Mouse (Mus musculus) mouse trophoblast stem cell (cell line): Measurements from ENCODE around the gene Hbp1.

Experiments used
- in situ Hi-C, 2 experiments: fragments of 300-500 bp; cut with MseI, MboI; formaldehyde crosslinking; loops; 2 replicates in 1 of 2; 3 replicates in 1 of 2; pipeline ENCODE4 v1.15.1; 2025

Gene Hbp1

DNA sequence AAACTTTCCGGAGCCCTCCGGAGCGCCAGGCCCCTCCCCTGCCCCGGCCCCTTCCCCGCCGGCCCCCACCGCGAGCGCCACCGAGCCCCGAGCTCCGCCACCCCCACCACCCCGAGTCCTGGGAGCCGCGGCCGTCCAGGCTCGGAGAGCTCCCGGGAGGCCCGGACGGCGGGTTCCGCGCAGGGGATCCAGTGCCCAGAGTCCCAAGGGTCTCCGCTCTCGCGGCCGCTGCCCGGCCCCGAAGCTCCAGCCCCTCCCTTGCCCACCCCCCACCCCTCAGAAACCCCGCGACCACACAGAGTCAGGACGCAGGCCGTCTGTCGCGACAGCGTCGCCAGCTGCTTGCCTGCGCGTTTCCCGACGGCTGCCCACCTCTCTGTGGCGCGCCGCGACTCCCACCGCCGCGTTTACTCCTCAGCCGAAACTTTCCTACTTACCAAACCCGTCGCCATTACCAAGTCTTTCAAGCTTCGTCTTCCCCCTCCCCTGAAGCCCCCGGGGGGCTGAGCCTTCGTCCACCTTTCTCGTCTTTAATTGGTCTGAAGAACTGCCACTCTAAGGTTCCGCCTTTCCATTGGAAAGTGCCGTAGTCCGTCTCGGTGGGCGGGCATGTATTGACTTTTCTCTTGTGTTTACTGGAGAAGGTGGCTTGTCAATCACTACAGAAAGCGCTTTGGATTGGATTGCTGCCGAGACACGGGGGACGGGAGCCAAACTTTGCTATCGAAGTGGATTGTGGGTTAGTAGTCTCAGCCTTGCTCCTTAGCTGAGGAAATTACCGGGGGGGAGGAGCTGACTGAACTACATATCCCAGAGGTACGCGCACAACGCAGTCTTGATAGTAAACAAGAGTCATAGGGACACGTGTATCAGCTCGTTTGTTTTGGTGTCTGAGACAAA, at the start of gene Hbp1:
Gene Hbp1 (minus strand): TSS at position 777 of the 900 bp plus-strand sequence.
- in situ Hi-C loops = no loop called here

DNA sequence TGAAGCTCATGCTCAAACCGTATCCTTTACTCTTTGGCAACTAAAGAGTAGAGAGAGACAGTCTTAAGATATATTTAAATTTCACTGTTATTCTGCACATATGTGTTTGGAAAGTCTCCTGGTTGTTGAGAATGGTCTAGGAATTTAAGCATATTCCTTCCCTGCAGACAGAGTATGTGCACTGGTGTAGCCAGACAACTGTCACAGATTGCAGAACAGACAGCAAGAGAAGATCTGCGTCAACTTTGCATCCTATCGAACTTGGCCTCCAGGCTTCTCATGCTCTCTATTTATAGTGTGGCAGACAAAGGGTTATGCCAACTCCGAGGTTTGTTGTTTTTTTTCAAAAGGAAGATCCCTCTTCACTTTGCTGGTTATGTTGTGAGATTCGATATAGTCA, 48.4 kb upstream of the Hbp1 start:
- in situ Hi-C loops = no loop called here

DNA sequence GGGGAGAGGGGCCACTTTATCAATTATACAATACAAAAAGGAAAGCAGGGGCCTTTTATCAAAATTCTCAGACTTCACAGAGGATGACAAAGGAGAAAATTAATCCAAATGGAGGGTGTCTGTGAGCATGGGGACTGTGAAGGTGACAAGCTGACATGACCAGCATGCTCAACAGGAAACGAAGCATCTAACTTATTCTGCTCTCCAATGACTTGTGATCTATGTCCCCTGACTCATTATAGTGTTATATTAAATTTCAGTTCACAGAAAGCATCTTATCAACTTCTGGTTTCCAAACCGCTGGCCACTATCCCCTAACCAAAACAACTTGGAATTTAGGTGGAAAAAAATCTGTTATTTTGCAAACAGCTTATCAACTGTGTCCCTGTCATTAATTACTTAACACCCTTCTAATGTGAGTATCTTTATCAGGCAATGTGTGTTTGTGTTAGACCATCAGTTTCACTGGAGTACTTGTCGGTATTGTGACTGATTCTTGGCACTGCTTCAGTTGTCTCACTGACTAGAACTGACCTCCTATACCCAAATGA, 47.1 kb upstream of the Hbp1 start:
- in situ Hi-C loops = no loop called here

DNA sequence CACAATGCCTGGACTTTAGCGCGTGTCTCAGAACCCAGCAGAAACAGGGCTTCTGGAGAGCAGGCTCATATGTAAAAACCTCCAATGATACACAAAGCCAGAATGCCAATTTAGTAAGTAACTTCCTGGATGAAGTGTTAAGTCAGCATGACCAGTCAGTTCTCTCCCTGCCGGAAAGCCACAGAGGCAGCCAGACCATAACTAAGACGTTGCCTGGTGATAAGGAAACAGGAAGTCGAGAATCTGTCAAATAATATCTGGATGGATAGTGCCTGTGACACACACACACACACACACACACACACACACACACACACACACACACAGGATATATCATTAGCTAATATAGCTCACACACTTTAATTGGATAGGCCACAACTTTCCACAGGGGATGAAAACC, 46.5 kb upstream of the Hbp1 start:
- in situ Hi-C loops = no loop called here

DNA sequence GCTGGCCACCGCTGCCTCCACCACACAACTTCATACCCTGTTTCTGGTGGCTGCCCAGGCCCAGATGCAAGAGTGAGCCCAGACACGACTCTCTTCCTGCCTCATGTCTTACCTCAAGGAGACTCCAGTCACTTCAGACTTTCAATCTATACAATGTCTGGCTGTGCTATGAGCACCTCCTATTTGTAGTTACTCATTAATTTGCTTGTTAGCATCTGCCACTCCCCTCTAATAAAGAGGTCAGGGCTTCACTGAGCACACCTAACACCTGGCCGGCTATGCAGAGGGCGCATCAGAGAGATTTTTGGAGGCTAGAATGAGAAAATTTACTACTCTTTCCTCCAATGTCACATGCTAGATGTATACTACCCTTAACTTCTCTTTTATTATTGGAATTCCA, 40.2 kb upstream of the Hbp1 start:
- in situ Hi-C loops = no loop called here

DNA sequence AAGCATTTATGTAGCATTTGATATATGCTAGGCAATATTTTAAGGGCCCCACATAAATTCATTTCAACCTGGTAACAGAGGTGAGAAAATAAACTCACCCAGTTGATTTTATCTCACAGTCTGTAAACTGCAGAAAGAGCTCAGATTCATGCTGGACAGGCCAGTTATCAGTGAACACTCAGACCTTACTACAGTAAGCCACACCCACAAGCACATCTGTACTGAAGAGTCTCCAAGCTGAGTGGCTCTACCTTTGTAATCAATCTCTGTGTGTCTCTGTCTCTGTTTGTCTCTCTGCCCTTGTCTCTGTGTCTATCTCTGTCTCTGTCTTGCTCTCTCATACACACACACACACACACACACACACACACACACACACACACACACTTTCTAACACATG, 39.4 kb upstream of the Hbp1 start:
- in situ Hi-C loops = no loop called here

DNA sequence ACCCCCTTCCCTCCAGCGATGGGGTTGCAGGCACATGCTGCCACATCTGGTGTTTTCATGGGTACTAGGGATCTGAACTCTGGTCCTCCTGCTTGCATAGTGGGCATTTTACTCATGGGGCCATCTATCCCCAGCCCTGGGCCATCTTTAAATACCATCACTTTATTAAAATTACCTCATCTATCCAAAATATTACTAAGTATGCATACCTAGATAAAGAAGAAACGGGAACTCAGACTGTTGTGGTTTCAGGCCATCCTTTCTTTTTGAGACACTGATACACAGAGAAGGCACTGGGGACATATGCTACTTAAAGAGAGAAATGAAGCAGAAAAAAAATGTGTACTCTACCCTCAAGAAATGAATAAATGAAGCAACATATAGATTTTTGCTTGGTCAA, 36.1 kb upstream of the Hbp1 start:
- in situ Hi-C loops = no loop called here

DNA sequence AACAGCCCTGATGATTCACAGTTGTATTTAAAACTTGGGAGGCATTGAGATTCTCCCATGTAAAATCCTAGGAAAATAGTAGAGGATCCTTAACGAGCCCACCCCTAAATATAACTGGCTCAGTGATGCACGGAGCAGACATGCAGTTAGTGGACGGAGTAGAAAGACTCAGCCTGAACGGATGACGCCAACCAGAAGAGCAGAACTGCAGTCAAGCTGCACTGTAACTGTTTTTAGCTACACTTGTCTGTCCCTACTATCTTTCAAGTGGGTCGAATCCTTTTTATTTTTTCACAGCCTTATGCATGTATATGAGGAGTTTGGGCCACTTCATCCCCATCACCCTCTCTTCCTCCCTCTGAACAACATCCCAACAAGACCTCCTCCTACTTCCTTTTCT, 35.4 kb upstream of the Hbp1 start:
- in situ Hi-C loops = no loop called here

DNA sequence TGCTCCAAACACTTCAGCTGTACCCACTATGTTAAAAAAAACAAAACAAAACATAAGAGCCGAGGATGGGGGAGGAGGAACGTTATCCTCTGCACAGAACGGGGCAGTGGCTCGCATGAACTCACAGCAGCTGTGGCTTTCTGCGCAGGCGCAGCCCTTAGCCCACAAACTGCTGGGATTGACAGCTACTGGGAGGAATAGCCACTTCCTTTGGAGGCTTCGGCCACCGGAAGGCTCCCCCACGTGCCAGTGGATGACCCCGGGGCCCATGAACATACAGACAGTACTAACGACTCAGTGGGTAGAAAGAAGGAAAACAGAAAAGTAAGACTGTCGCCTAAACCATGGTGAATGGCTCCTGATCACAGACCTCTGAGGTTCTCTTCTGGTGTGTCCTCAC, 34.3 kb upstream of the Hbp1 start:
- in situ Hi-C loops = no loop called here

DNA sequence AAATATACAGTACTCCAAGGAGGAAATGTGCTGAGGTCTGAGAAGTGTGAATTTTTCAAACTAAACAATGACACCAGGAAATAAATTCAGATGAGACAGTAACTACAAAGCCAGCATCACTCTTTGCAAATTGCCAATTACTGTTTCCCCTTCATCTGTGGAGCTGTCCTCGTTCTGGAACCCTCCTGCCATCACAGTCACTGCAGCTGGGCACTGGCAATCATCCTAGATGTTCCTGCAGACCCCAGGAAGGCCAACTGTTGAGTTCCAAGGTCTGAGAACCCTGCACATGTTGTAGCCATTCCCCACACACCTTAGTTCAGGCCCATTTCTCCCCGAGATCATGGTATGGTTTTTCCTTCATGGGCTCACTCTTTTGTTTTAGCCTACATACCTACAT, 33.9 kb upstream of the Hbp1 start:
- in situ Hi-C loops = no loop called here

DNA sequence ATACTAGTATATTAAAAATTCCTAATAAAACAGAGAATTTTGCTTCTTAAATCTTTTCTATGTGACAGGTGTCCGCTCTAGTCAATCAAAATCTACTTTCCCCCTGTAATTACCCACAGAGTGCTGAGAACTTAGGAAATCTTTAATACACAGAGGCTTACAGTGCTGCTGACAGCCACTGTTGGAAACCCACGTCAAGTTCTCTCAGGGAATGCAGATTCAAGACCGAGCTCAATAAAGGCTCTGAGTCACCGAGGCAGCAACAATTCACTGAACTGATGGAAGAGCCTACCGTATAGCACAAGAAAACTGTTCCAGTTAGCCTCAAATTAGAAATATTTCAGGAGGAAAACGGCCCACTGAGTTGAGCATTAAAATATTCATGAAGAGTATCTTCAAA, 33.4 kb upstream of the Hbp1 start:
- in situ Hi-C loops = no loop called here

DNA sequence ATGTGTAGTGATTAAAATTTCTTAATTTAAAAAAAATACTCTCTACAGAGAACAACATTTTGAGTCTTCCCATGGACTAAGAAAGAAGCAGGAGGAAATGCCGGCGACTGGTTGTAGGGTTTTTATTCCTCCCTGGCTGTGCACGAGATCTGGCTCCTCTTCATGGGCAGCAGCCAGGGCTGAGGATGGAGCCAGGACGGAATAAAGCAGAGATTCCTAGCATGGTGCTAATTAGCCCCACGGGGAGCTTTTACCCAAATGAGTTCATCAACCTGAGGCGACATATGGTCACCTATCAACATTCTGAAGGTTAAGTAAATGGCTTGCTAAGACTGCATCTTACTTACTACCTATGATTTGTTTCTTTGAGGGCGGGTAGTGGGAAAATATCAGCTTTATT, 32.9 kb upstream of the Hbp1 start:
- in situ Hi-C loops = no loop called here

DNA sequence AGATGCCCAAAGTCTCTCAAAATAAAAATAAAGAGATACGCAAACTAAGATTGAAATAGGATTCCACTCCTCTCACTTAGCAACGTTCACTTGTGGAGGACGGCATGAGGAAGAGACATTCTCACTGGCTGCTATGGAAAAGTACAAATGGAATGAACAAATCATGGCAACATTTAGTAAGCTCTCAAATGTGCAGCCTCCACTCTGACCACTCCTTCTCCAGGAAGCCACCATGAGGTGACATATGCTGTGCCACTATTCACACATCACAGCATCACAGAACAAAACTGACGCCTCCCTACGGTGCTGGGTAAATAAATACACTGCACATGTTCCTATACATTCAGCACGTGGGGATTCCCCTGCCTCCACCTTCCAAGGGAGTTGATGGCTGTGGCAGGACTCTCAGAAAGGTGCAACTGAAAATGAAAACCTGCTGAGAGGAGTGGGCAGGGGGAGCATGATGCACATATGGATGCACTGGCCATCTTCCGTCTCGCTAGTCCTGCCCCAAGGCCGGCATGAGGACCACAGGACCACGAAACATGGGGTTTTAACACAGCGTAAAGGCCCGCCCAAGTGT, 27.4 kb upstream of the Hbp1 start:
- in situ Hi-C loops = no loop called here

DNA sequence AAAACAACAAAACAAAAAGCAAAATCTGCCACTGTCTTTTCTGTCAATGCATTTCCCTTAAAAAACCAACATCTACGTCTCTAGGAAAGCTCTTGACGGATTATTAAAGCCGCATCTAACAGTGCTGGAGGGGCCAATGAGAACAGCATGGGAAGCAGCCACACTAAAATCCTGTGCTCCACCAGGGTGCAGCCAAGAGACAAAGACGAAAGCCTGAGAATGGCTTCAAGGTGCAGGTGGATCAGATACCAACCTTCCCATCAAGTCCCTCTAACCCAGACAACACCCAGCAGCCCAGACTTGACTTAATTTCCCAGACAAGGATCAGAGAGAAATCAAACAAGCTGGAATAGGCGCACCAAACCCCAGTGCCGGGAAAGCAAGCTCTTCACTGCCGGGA, 26.2 kb upstream of the Hbp1 start:
- in situ Hi-C loops = no loop called here

DNA sequence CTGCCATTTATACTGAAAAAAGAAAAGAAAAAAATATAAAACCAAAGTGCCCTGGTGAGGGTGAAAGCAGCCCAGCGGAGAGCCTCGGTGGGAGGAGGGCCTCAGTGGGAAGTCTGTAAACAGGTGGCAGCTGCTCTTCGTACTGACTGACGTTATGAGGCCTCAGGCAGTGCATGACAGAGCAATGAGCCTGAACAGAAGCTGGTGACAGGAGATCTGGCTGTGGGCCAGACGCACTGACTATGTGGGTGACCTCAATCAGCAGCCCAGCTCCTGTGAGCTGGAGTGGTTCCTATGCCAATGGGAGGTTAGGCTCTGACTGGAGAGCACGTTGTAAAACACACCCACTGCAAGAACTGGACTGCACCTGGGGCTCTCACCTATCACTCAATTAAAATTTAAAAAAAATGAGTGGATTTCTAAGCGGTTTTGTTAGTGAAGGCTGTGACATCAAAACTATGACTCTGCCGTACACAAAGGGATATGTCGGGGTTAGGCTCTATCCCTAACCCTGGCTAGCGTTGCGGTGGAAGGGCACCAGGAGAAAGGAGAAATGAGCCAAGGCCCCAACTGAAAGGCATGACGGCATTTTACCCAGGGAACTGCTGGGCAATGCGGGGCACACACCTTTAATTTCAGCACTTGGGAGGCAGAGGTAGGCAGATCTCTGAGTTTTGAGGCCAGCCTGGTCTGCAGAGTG, 23.3 kb upstream of the Hbp1 start:
- in situ Hi-C loops = no loop called here

DNA sequence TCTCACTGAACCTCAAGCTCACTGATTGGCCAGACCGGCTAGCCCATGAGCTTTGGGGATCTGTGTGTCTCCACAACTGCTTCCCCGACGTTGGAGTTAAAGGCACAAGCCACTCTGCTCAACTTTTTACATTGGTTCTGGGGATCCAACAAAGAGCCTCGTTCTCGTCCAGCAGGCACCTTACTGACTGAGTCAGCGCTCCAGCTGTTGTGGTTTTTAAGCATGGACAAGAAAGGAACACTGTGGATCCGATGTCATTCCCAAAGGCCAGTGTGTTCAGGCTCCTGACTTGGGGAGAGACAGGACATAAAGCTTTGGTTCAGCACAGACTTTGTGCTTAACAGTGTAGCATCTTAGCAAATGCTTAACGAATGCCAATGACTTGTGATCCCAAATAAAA, 21.2 kb upstream of the Hbp1 start:
- in situ Hi-C loops = no loop called here

DNA sequence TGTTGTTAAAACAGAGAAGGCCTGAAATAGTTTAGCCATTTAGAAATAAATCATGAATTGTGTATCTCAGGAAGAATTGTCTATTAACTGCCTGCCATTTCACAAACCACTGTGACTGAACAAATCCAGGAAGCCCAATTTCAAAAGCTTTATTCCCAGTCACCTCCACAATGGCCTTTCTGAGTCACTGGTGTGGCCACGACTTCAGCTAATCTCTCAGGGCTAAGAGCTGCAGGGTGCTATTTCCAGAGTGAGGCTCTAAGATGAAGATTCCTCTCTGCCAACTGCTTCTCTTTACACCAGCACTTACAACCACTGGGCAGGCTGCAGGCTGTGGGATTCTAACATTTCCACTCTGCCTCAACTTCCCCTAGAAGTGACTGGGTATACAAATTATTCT, 18.8 kb upstream of the Hbp1 start:
- in situ Hi-C loops = loop anchor here (5.0 kb wide), 2 partner anchors 173 to 278 kb away; no protein-coding TSS in a partner anchor

DNA sequence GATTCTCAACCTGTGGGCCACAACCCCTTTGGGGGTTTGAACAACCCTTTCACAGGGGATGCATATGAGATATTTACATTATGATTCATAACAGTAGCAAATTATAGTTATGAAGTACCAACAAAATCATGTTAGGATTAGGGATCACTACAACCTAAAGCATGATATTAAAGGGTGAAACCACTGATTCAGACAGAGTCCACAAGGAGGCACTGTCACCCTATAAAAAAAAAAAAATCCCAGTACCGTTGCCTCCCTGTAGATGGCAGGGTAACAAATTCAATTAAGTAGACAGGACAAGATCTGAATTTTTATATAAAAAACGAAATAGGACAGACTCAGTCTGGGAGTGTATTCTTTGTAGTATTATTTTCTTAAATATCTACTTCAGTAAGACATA, 17.2 kb upstream of the Hbp1 start:
- in situ Hi-C loops = loop anchor here (5.0 kb wide), 2 partner anchors 175 to 280 kb away; no protein-coding TSS in a partner anchor

DNA sequence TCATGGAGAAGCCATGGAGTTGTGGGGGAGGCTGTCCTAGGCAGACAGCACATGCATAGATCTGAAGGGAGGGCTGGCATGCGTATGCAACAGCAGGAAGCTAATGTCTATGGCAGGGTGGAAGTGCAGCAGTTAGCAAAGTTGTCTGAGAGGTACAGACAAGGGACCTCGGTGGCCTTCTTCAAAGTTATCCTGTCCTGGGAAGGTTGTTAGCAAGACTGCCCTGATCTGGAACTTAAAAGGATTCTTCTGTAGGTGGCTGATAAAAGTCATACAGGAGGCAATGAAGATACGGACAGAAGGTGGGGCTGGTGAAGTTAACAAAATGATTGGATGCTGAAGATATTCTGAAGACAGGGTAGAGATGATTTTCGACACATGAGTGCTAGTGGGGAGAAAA, 16.1 kb upstream of the Hbp1 start:
- in situ Hi-C loops = loop anchor here (5.0 kb wide), 2 partner anchors 176 to 281 kb away; no protein-coding TSS in a partner anchor

DNA sequence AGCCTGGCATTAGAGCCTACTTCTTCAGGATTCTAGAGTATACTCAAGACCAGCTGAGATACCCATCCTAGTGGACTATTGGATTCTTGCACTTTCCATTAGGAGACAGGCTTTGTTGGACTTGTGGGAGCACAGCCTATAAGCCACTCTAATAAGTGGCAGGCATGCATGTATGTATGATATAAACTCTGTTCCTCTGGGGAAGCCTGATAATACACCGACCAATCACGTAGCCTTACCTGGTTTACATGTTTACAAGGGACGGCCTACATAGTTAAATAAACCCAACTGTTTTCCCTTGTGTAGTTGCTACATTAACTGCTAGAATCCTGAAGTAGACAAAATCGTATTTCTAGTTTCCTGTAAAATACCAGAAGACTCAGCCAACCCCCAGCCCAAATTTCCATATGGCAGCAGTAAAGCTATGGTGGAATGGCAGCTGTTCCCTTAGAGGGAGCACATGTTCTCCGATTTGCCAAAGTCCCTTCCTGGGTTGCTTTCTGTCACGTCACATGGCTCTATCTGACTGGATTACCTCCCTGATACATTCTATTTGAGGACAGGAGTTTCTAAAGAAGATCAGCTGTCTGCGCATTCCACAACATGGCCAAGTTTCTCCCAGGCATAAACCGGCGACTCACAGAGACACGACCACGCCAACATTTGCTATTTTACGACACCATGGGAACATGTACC, 15.3 kb upstream of the Hbp1 start:
- in situ Hi-C loops = loop anchor here (5.0 kb wide), 2 partner anchors 177 to 282 kb away; no protein-coding TSS in a partner anchor

DNA sequence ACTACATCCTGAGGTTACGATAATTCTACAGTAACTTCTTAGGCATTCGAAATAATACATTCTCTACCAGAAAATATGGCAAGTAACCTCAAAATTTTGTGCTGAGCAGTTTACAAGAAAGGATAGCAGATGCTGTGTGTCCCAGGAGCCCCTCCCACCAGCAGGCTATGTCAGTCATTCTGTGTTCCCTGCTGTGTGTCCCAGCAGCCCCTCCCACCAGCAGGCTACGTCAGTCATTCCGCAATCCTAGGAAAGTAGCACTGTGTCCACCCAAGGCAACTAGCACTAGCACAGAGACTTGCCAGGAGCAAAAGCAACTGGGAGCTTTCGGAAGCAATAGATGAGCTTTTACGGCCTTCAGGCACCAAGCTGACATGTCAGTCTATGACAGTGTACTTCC, 13.7 kb upstream of the Hbp1 start:
- in situ Hi-C loops = no loop called here

DNA sequence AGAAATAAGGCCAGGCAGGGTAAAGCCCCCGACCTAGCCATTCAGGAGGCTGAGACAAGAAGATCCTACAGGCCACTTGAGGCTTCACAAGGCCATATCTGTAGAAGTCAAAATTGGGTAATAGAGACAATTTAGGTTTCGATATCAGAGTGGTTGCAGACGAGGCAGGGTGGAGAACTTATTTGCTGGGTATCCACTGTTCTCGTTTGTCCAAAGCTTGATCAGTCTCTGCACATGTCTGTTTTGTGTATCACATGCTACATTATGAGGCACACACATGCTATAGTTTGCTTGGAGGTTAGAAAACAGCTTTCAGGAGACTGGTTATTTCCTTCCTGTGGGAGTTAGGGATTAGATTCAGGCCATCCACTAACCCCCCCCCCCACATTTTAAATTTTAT, 5.5 kb upstream of the Hbp1 start:
- in situ Hi-C loops = no loop called here
